Mouse (Mus musculus): ENCODE measurements around the gene Snap47. TPM values are rescaled to one million over a fixed set of nuclear protein-coding genes. Genes with fewer than 3 reads are reported as not detected.

Snap47 gene
- polyA plus RNA-seq, 1 experiment from 2014 or later = 99.0 TPM

- Histone ChIP-seq H3K4me3 (replicated peaks; ENCODE audit: low read length) (no peak overlapping the region), H3K4me2 (ENCODE audit: low read depth, low read length) (no peak overlapping the region), H3K4me1 (ENCODE audit: control insufficient read depth, insufficient read depth, low read length) (no peaks in the 10 kb centered on the region; the same call in 1 of the 2 replicates), H3K36me3 (ENCODE audit: control insufficient read depth, insufficient read depth, low read length) (peaks cover 8% of the 10 kb centered on the region; the same call in 1 of the 2 replicates), H3K9ac (ENCODE audit: low read length) (no peak overlapping the region), H3K9me3 (replicated peaks; ENCODE audit: control insufficient read depth, low read length) (no peaks in the 10 kb centered on the region), H3K27me3 (ENCODE audit: control insufficient read depth, insufficient read depth, low read length) (no peaks in the 10 kb centered on the region), H3K27ac (ENCODE audit: low read length) (no peak overlapping the region)
- ATAC-seq (ENCODE audit: insufficient read depth, low FRiP score) = no peak
- WGBS = 66% methylated on average over 1 of the region's 1 CpGs
Measured at GRCm38 (mm10) chr11:59429959-59430358, 21.0 kb downstream of the Snap47 start.

DNA sequence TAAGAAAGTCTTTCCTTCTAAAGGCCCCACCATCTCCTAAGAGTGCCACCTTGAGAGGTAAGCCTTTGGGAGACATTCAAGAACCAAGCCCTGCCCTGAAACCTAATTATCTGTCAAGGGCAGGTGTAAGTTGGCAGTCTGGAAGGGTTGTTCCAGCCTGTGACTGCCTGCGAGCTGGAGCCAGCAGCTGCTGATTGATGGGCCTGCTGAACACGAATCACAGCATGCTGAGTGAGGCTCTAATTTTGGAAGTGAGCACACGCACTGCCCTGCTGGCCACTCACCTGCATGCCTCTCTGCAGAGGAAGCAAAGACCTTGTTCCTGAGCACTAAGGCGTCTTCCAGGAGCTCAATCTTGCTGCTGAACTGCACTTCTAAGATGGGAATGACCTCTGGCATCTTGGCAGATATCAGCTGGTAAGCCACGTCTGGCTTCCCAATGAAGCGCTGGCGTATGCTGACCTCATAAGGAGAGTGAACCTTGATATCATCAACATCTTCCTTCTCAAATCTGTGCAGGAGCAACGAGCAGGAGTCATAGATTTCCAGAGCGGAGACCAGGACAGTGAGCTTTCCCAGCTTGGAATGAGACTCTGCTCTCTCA is 22.8 kb downstream of the Snap47 start:
- Histone ChIP-seq H3K36me3 (ENCODE audit: control insufficient read depth, insufficient read depth, low read length) (peaks cover 13% of the 10 kb centered on the region), H3K4me3 (replicated peaks; ENCODE audit: low read length) (no peak overlapping the region), H3K4me1 (ENCODE audit: control insufficient read depth, insufficient read depth, low read length) (peaks cover 8% of the 10 kb centered on the region), H3K27ac (ENCODE audit: low read length) (no peak overlapping the region), H3K27me3 (ENCODE audit: control insufficient read depth, insufficient read depth, low read length) (no peaks in the 10 kb centered on the region), H3K9me3 (replicated peaks; ENCODE audit: control insufficient read depth, low read length) (no peaks in the 10 kb centered on the region), H3K4me2 (ENCODE audit: low read depth, low read length) (no peak overlapping the region), H3K9ac (ENCODE audit: low read length) (no peak overlapping the region)
- no peak for ATAC-seq (ENCODE audit: insufficient read depth, low FRiP score)
- 80% methylated on average over 9 of the region's 9 CpGs for WGBS

GRCm38 (mm10) chr11:59425671-59426101 is 25.3 kb downstream of the Snap47 start:
- Histone ChIP-seq H3K27me3 (ENCODE audit: control insufficient read depth, insufficient read depth, low read length) (no peaks in the 10 kb centered on the region), H3K36me3 (ENCODE audit: control insufficient read depth, insufficient read depth, low read length) (peaks cover 13% of the 10 kb centered on the region), H3K27ac (ENCODE audit: low read length) (no peak overlapping the region), H3K4me3 (replicated peaks; ENCODE audit: low read length) (no peak overlapping the region), H3K4me1 (ENCODE audit: control insufficient read depth, insufficient read depth, low read length) (peaks cover 14% of the 10 kb centered on the region), H3K4me2 (ENCODE audit: low read depth, low read length) (no peak overlapping the region), H3K9me3 (replicated peaks; ENCODE audit: control insufficient read depth, low read length) (no peaks in the 10 kb centered on the region), H3K9ac (ENCODE audit: low read length) (no peak overlapping the region; the same call in 1 of the 2 replicates)
- 51% methylated on average over 7 of the region's 7 CpGs for WGBS
- ATAC-seq (ENCODE audit: insufficient read depth, low FRiP score) = no peak

- H3K9me3 ChIP-seq (replicated peaks; ENCODE audit: control insufficient read depth, low read length) = no peaks in the 10 kb centered on the region
- H3K4me3 ChIP-seq (replicated peaks; ENCODE audit: low read length) = no peak overlapping the region
- peaks cover 14% of the 10 kb centered on the region for H3K4me1 ChIP-seq (ENCODE audit: control insufficient read depth, insufficient read depth, low read length)
- peaks cover 9% of the 10 kb centered on the region for H3K36me3 ChIP-seq (ENCODE audit: control insufficient read depth, insufficient read depth, low read length)
- 0 out of 2 replicates have a peak overlapping the region, but pooled peaks have one; percentile 26 for H3K9ac ChIP-seq (ENCODE audit: low read length)
- H3K27me3 ChIP-seq (ENCODE audit: control insufficient read depth, insufficient read depth, low read length) = no peaks in the 10 kb centered on the region
- WGBS = 68% methylated on average over 5 of the region's 5 CpGs
- peak overlapping the region; percentile 70 for H3K27ac ChIP-seq (ENCODE audit: low read length)
- no peak overlapping the region for H3K4me2 ChIP-seq (ENCODE audit: low read depth, low read length)
- no peak for ATAC-seq (ENCODE audit: insufficient read depth, low FRiP score)
Measured at GRCm38 (mm10) chr11:59423010-59423588, 27.9 kb downstream of the Snap47 start.

GRCm38 (mm10) chr11:59421967-59422366 is 29.0 kb downstream of the Snap47 start:
- WGBS = 89% methylated on average over 2 of the region's 2 CpGs
- peaks cover 6% of the 10 kb centered on the region; the same call in 1 of the 2 replicates for H3K36me3 ChIP-seq (ENCODE audit: control insufficient read depth, insufficient read depth, low read length)
- no peak for ATAC-seq (ENCODE audit: insufficient read depth, low FRiP score)
- H3K27ac ChIP-seq (ENCODE audit: low read length) = no peak overlapping the region
- no peak overlapping the region for H3K4me2 ChIP-seq (ENCODE audit: low read depth, low read length)
- H3K9me3 ChIP-seq (replicated peaks; ENCODE audit: control insufficient read depth, low read length) = no peaks in the 10 kb centered on the region
- H3K4me3 ChIP-seq (replicated peaks; ENCODE audit: low read length) = no peak overlapping the region
- H3K4me1 ChIP-seq (ENCODE audit: control insufficient read depth, insufficient read depth, low read length) = peaks cover 14% of the 10 kb centered on the region
- no peak overlapping the region for H3K9ac ChIP-seq (ENCODE audit: low read length)
- H3K27me3 ChIP-seq (ENCODE audit: control insufficient read depth, insufficient read depth, low read length) = no peaks in the 10 kb centered on the region

GRCm38 (mm10) chr11:59421436-59421835 is 29.6 kb downstream of the Snap47 start:
- Histone ChIP-seq H3K27me3 (ENCODE audit: control insufficient read depth, insufficient read depth, low read length) (no peaks in the 10 kb centered on the region), H3K36me3 (ENCODE audit: control insufficient read depth, insufficient read depth, low read length) (peaks cover 6% of the 10 kb centered on the region; the same call in 1 of the 2 replicates), H3K27ac (ENCODE audit: low read length) (no peak overlapping the region), H3K4me2 (ENCODE audit: low read depth, low read length) (no peak overlapping the region), H3K9me3 (replicated peaks; ENCODE audit: control insufficient read depth, low read length) (no peaks in the 10 kb centered on the region), H3K4me3 (replicated peaks; ENCODE audit: low read length) (no peak overlapping the region), H3K4me1 (ENCODE audit: control insufficient read depth, insufficient read depth, low read length) (peaks cover 14% of the 10 kb centered on the region), H3K9ac (ENCODE audit: low read length) (no peak overlapping the region)
- no peak for ATAC-seq (ENCODE audit: insufficient read depth, low FRiP score)
- 74% methylated on average over 8 of the region's 8 CpGs for WGBS

GRCm38 (mm10) chr11:59418708-59419107 is 32.3 kb downstream of the Snap47 start:
- H3K4me3 ChIP-seq (replicated peaks; ENCODE audit: low read length) = no peak overlapping the region
- H3K4me1 ChIP-seq (ENCODE audit: control insufficient read depth, insufficient read depth, low read length) = peaks cover 12% of the 10 kb centered on the region
- no peak overlapping the region for H3K9ac ChIP-seq (ENCODE audit: low read length)
- 65% methylated on average over 5 of the region's 5 CpGs for WGBS
- no peaks in the 10 kb centered on the region for H3K9me3 ChIP-seq (replicated peaks; ENCODE audit: control insufficient read depth, low read length)
- H3K36me3 ChIP-seq (ENCODE audit: control insufficient read depth, insufficient read depth, low read length) = 0 out of 2 replicates have a peak, but pooled peaks cover under 1% of the 10 kb centered on the region
- H3K27ac ChIP-seq (ENCODE audit: low read length) = no peak overlapping the region
- no peaks in the 10 kb centered on the region for H3K27me3 ChIP-seq (ENCODE audit: control insufficient read depth, insufficient read depth, low read length)
- H3K4me2 ChIP-seq (ENCODE audit: low read depth, low read length) = no peak overlapping the region
- no peak for ATAC-seq (ENCODE audit: insufficient read depth, low FRiP score)

DNA sequence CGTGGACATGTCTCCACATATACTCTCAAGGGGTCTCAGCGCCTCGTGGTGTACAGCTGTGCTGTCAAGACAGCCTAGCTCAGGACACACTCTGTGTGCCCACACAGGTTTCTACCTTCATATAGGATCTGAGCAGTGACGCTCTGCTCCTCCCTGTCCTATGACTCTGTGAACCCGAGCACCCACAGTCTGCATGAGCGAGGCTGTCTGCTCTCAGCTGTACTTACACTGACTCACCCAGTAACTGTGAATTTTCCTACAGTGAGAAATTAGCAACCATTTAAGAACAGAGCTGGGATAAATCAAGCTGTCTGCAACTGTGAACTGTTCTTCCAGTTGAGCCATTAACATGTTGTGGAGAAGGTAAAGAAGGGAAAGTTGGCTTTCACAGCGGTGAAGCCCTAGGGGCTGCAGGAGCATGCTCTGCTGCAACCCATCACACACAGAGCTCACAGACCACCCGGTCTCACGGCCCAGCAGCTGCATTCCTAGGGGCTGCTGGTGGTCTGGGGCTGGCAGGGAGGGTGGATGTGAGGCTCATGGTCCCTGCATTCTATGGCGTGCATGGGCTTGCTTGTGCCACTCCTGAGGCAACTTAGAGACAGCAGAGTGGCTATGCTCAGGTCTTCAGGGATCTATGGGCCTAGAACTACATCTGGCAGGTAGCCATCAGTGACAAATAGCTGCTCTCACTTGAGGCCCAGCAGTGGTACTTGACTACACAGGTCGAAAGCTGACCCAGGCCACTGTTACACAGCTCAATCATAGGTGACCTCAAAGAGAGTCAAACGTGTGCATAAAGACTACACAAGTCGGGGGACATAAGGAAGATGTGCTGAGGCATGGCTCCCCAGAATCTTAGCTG is 37.8 kb downstream of the Snap47 start:
- 73% methylated on average over 13 of the region's 13 CpGs for WGBS
- peak; percentile 62; the same call in 1 of the 2 replicates for ATAC-seq (ENCODE audit: insufficient read depth, low FRiP score)
- no peak overlapping the region for H3K4me2 ChIP-seq (ENCODE audit: low read depth, low read length)
- H3K27me3 ChIP-seq (ENCODE audit: control insufficient read depth, insufficient read depth, low read length) = no peaks in the 10 kb centered on the region
- H3K4me3 ChIP-seq (replicated peaks; ENCODE audit: low read length) = no peak overlapping the region
- H3K4me1 ChIP-seq (ENCODE audit: control insufficient read depth, insufficient read depth, low read length) = 0 out of 2 replicates have a peak, but pooled peaks cover 11% of the 10 kb centered on the region
- H3K36me3 ChIP-seq (ENCODE audit: control insufficient read depth, insufficient read depth, low read length) = no peaks in the 10 kb centered on the region
- H3K9ac ChIP-seq (ENCODE audit: low read length) = no peak overlapping the region
- H3K9me3 ChIP-seq (replicated peaks; ENCODE audit: control insufficient read depth, low read length) = no peaks in the 10 kb centered on the region
- H3K27ac ChIP-seq (ENCODE audit: low read length) = peak overlapping the region; percentile 3; the same call in 1 of the 2 replicates

DNA sequence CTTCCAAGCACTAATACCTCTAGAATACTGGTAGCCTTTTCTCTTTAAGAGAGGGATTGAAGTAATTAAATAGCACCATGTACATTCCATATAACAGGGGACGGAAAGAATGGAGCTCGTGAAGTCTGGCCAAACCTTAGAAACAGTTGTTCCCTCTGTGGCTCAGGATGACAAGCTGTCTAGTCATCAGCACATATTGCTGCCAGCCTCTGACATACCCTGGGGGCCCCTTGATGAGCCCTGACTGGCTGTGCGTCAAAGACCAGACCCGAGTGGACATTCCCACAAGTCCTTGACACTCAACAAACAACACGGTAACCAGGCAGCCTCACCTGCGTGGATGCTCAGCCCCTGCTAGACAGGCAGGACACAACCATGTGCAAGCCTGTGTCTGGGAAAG is 38.9 kb downstream of the Snap47 start:
- H3K27me3 ChIP-seq (ENCODE audit: control insufficient read depth, insufficient read depth, low read length) = no peaks in the 10 kb centered on the region
- 0 out of 2 replicates have a peak, but pooled peaks cover 11% of the 10 kb centered on the region for H3K4me1 ChIP-seq (ENCODE audit: control insufficient read depth, insufficient read depth, low read length)
- H3K4me3 ChIP-seq (replicated peaks; ENCODE audit: low read length) = no peak overlapping the region
- no peak for ATAC-seq (ENCODE audit: insufficient read depth, low FRiP score)
- H3K36me3 ChIP-seq (ENCODE audit: control insufficient read depth, insufficient read depth, low read length) = no peaks in the 10 kb centered on the region; the same call in 1 of the 2 replicates
- H3K9ac ChIP-seq (ENCODE audit: low read length) = no peak overlapping the region
- H3K4me2 ChIP-seq (ENCODE audit: low read depth, low read length) = no peak overlapping the region
- H3K27ac ChIP-seq (ENCODE audit: low read length) = no peak overlapping the region
- no peaks in the 10 kb centered on the region for H3K9me3 ChIP-seq (replicated peaks; ENCODE audit: control insufficient read depth, low read length)
- WGBS = 75% methylated on average over 6 of the region's 6 CpGs
